Mouse (Mus musculus): ENCODE measurements around the gene Ctsa. TPM values are rescaled to one million over a fixed set of nuclear protein-coding genes. Genes with fewer than 3 reads are reported as not detected.

Ctsa gene
- total and polyA plus RNA-seq, 2 experiments: 112 to 279 TPM

- Histone ChIP-seq H3K4me1 (ENCODE audit: control insufficient read depth, insufficient read depth, low read length) (no peaks in the 10 kb centered on the region), H3K27ac (replicated peaks; ENCODE audit: insufficient read depth, low read depth, low read length) (no peak overlapping the region), H3K27me3 (ENCODE audit: control insufficient read depth, insufficient read depth, low read length) (no peaks in the 10 kb centered on the region), H3K79me2 (ENCODE audit: control insufficient read depth, insufficient read depth, low read length) (no peaks in the 10 kb centered on the region), H3K4me3 (ENCODE audit: insufficient read depth, low read depth, low read length) (no peak overlapping the region), H3K36me3 (ENCODE audit: control insufficient read depth, insufficient read depth, low read length) (no peaks in the 10 kb centered on the region), H3K9ac (ENCODE audit: low read depth, low read length) (no peak overlapping the region)
- no peak for DNase-seq (ENCODE audit: extremely low read depth, low read depth, low spot score)
- TF ChIP-seq POLR2A (IDR thresholded peaks at IDR 0.05; ENCODE audit: extremely low read depth, insufficient read depth, low read length): no peak
- TF ChIP-seq CTCF (IDR thresholded peaks at IDR 0.05; ENCODE audit: low read depth, low read length): no peak
- WGBS: 76% methylated on average over 2 of the region's 2 CpGs
Observed at GRCm38 (mm10) chr2:164813557-164813956, 19.1 kb upstream of the Ctsa start.

DNA sequence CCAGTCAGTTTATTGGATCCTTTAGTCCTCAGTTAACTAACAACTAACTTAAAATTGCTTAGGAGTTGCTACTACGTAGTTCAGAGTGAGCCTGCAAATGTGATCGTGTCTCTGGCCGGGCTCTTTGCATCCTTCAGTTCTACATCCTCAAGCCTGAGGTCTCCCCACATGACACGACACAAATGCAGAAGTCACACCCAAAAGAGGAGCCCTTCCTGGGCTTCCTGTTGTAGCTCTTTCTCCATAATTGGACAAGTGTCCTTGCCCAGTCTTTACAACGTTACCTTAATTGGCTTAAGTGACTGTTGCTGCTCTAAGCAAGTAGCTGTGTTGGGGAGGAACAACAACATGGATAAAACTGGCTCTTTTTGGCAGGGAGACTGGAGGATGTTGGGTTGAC, 17.3 kb upstream of the Ctsa start:
- WGBS: 87% methylated on average over 5 of the region's 5 CpGs

GRCm38 (mm10) chr2:164815821-164816220, 16.9 kb upstream of the Ctsa start:
- Histone ChIP-seq H3K4me1 (ENCODE audit: control insufficient read depth, insufficient read depth, low read length) (no peaks in the 10 kb centered on the region), H3K27ac (replicated peaks; ENCODE audit: insufficient read depth, low read depth, low read length) (no peak overlapping the region), H3K27me3 (ENCODE audit: control insufficient read depth, insufficient read depth, low read length) (no peaks in the 10 kb centered on the region), H3K4me3 (ENCODE audit: insufficient read depth, low read depth, low read length) (no peak overlapping the region), H3K36me3 (ENCODE audit: control insufficient read depth, insufficient read depth, low read length) (no peaks in the 10 kb centered on the region), H3K79me2 (ENCODE audit: control insufficient read depth, insufficient read depth, low read length) (no peaks in the 10 kb centered on the region), H3K9ac (ENCODE audit: low read depth, low read length) (no peak overlapping the region)
- TF ChIP-seq CTCF (IDR thresholded peaks at IDR 0.05; ENCODE audit: low read depth, low read length) (no peak), POLR2A (IDR thresholded peaks at IDR 0.05; ENCODE audit: extremely low read depth, insufficient read depth, low read length) (no peak)
- 95% methylated on average over 8 of the region's 8 CpGs for WGBS
- DNase-seq (ENCODE audit: extremely low read depth, low read depth, low spot score): no peak

More for the DNA sequence above, 17.3 kb upstream of the Ctsa start:
- Histone ChIP-seq H3K27me3 (ENCODE audit: control insufficient read depth, insufficient read depth, low read length) (no peaks in the 10 kb centered on the region), H3K4me3 (ENCODE audit: insufficient read depth, low read depth, low read length) (no peak overlapping the region), H3K4me1 (ENCODE audit: control insufficient read depth, insufficient read depth, low read length) (no peaks in the 10 kb centered on the region), H3K36me3 (ENCODE audit: control insufficient read depth, insufficient read depth, low read length) (no peaks in the 10 kb centered on the region), H3K27ac (replicated peaks; ENCODE audit: insufficient read depth, low read depth, low read length) (no peak overlapping the region), H3K9ac (ENCODE audit: low read depth, low read length) (no peak overlapping the region), H3K79me2 (ENCODE audit: control insufficient read depth, insufficient read depth, low read length) (no peaks in the 10 kb centered on the region)
- no peak for DNase-seq (ENCODE audit: extremely low read depth, low read depth, low spot score)
- TF ChIP-seq POLR2A (IDR thresholded peaks at IDR 0.05; ENCODE audit: extremely low read depth, insufficient read depth, low read length): no peak
- no peak for TF ChIP-seq CTCF (IDR thresholded peaks at IDR 0.05; ENCODE audit: low read depth, low read length)

DNA sequence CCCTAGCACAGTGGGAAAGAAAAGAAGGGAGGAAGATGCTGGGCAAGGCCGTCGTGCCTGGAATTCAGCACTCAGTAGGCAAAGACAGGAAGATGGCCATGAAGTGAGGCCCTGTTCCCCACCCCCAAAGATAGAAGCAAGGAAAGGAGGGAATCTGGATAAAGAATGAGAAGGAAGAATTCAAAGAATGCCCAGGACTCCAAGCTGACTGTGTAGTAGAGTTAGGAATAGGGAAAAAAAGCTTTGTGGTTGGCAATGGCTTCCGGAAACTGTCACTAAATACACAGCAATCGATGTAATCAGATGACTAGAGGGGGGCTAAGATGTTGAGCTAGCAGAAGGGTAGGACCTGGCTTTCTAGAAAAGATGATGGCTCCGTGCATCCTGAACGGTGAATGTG, 15.5 kb upstream of the Ctsa start:
- Histone ChIP-seq H3K4me1 (ENCODE audit: control insufficient read depth, insufficient read depth, low read length) (no peaks in the 10 kb centered on the region), H3K9ac (ENCODE audit: low read depth, low read length) (no peak overlapping the region), H3K27me3 (ENCODE audit: control insufficient read depth, insufficient read depth, low read length) (no peaks in the 10 kb centered on the region), H3K79me2 (ENCODE audit: control insufficient read depth, insufficient read depth, low read length) (no peaks in the 10 kb centered on the region), H3K27ac (replicated peaks; ENCODE audit: insufficient read depth, low read depth, low read length) (no peak overlapping the region), H3K36me3 (ENCODE audit: control insufficient read depth, insufficient read depth, low read length) (no peaks in the 10 kb centered on the region), H3K4me3 (ENCODE audit: insufficient read depth, low read depth, low read length) (no peak overlapping the region)
- 88% methylated on average over 6 of the region's 6 CpGs for WGBS
- no peak for TF ChIP-seq POLR2A (IDR thresholded peaks at IDR 0.05; ENCODE audit: extremely low read depth, insufficient read depth, low read length)
- no peak for TF ChIP-seq CTCF (IDR thresholded peaks at IDR 0.05; ENCODE audit: low read depth, low read length)
- no peak for DNase-seq (ENCODE audit: extremely low read depth, low read depth, low spot score)

- Histone ChIP-seq H3K4me1 (ENCODE audit: control insufficient read depth, insufficient read depth, low read length) (no peaks in the 10 kb centered on the region), H3K27ac (replicated peaks; ENCODE audit: insufficient read depth, low read depth, low read length) (no peak overlapping the region), H3K36me3 (ENCODE audit: control insufficient read depth, insufficient read depth, low read length) (no peaks in the 10 kb centered on the region), H3K79me2 (ENCODE audit: control insufficient read depth, insufficient read depth, low read length) (no peaks in the 10 kb centered on the region), H3K9ac (ENCODE audit: low read depth, low read length) (no peak overlapping the region), H3K4me3 (ENCODE audit: insufficient read depth, low read depth, low read length) (no peak overlapping the region), H3K27me3 (ENCODE audit: control insufficient read depth, insufficient read depth, low read length) (no peaks in the 10 kb centered on the region)
- TF ChIP-seq CTCF (IDR thresholded peaks at IDR 0.05; ENCODE audit: low read depth, low read length) (no peak), POLR2A (IDR thresholded peaks at IDR 0.05; ENCODE audit: extremely low read depth, insufficient read depth, low read length) (no peak)
- no peak for DNase-seq (ENCODE audit: extremely low read depth, low read depth, low spot score)
- WGBS: 90% methylated on average over 5 of the region's 5 CpGs
Observed at GRCm38 (mm10) chr2:164817703-164818102, 15.0 kb upstream of the Ctsa start.

DNA sequence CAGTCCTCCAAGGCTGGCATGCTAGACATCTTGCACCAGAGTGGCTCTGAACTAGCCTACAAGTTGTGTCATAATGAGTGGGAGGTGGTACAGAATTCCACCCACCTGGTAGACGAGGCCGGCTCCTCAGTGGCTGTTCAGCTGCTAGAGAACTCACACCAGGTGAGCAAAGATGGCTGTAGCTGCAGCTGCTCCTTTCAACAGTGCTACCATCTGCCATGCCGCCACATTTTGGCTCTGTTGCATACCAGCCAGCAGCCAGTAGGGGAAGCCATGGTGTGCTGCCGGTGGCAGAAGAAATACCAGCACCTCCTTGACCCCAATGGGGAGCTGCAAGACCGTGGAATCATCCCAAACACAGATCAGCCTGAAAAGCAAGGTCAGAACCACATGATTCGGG, 11.6 kb upstream of the Ctsa start:
- Histone ChIP-seq H3K79me2 (ENCODE audit: control insufficient read depth, insufficient read depth, low read length) (peaks cover 13% of the 10 kb centered on the region), H3K4me1 (ENCODE audit: control insufficient read depth, insufficient read depth, low read length) (peaks cover 4% of the 10 kb centered on the region), H3K27me3 (ENCODE audit: control insufficient read depth, insufficient read depth, low read length) (no peaks in the 10 kb centered on the region), H3K9ac (ENCODE audit: low read depth, low read length) (no peak overlapping the region), H3K27ac (replicated peaks; ENCODE audit: insufficient read depth, low read depth, low read length) (no peak overlapping the region), H3K36me3 (ENCODE audit: control insufficient read depth, insufficient read depth, low read length) (peaks cover 4% of the 10 kb centered on the region; the same call in 1 of the 2 replicates), H3K4me3 (ENCODE audit: insufficient read depth, low read depth, low read length) (no peak overlapping the region)
- DNase-seq (ENCODE audit: extremely low read depth, low read depth, low spot score): no peak
- TF ChIP-seq POLR2A (IDR thresholded peaks at IDR 0.05; ENCODE audit: extremely low read depth, insufficient read depth, low read length) (no peak), CTCF (IDR thresholded peaks at IDR 0.05; ENCODE audit: low read depth, low read length) (no peak)
- 94% methylated on average over 6 of the region's 6 CpGs for WGBS

All from liver, adult 2 months (tissue).